Mouse (Mus musculus) midbrain, embryonic 10.5 days (tissue): Measurements from ENCODE around the gene Olfr473. TPM values are rescaled to one million over a fixed set of nuclear protein-coding genes. Genes with fewer than 3 reads are reported as not detected.
"Not testable (repeated sequence)": the region's sequence is repeated elsewhere in the genome, so short reads cannot be mapped to it uniquely, and the experiment has no call there.

Experiments used
- DNase-seq: peaks from one replicate; pipeline ENCODE4 v3.0.0-alpha.2; 2017; ENCODE audit warnings: low spot score
- H3K27ac ChIP-seq: fragments of 300-500 bp; sonication (generic); replicated peaks from 2 replicates; pipeline ENCODE4 v1.5.1; 2016; ENCODE audit warnings: mild to moderate bottlenecking
- H3K27me3 ChIP-seq: fragments of 300-500 bp; sonication (generic); 2 replicates; pipeline ENCODE4 v1.6.1; 2016; ENCODE audit warnings: low read depth, mild to moderate bottlenecking; ENCODE audit not compliant: poor library complexity, severe bottlenecking
- H3K36me3 ChIP-seq: fragments of 300-500 bp; sonication (generic); 2 replicates; pipeline ENCODE4 v1.6.1; 2016; ENCODE audit warnings: mild to moderate bottlenecking, moderate library complexity
- H3K4me1 ChIP-seq: fragments of 300-500 bp; sonication (generic); 2 replicates; pipeline ENCODE4 v1.6.1; 2016
- H3K4me3 ChIP-seq: fragments of 300-500 bp; sonication (generic); 2 replicates; pipeline ENCODE4 v1.5.1; 2016; ENCODE audit warnings: mild to moderate bottlenecking, moderate library complexity
- H3K9me3 ChIP-seq: fragments of 300-500 bp; sonication (generic); replicated peaks from 2 replicates; pipeline ENCODE4 v1.6.1; 2016; ENCODE audit warnings: mild to moderate bottlenecking
- WGBS: fragments of 180-500 bp; shearing (Covaris S2); methylation state at CpG from one replicate; pipeline ENCODE4 v1.1.7; 2016; 5-methylcytosine and 5-hydroxymethylcytosine counted together
- polyA plus RNA-seq: library from polyadenylated mRNA; unstranded; fragments of >200 nt; fragmentation: Nextera tagmentation; extraction: Ambion mirVana; gene quantifications from 2 replicates; pipeline ENCODE4 v1.2.1, GENCODE M21; 2016

Olfr473 gene
- polyA plus RNA-seq, result not detected in 2 replicates

DNA sequence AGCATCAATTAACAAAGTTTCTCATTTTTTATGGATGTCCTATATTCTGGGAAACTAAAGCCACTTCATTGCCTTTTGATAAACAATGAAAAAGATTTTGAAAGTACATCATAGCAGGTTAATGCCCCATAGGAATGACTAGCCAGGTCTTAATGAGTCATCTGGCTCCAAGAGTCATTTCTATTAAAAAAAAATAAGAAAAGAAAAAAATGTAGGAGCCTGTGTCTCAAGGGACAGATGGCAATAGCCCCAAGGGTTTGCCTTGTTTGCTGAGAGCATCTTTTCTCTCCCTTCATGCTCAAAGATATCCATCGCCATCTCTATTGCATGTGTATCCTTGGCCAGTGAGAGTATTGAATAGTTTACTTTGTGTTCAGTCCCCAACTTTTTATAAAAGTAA is at the start of gene Olfr473:
Gene Olfr473, plus strand, starts transcription at position 301 of the 400 bp plus-strand sequence.
- Histone ChIP-seq H3K4me1 (no peaks in the 10 kb centered on the region), H3K4me3 (no peak within 1 kb of the TSS), H3K36me3 (no peaks in the 10 kb centered on the region), H3K27me3 (no peaks in the 10 kb centered on the region), H3K9me3 (no peaks in the 10 kb centered on the region), H3K27ac (no peak within 1 kb of the TSS)
- WGBS, result 93% methylated on average over 1 of the region's 1 CpGs
- DNase-seq, result no peak

DNA sequence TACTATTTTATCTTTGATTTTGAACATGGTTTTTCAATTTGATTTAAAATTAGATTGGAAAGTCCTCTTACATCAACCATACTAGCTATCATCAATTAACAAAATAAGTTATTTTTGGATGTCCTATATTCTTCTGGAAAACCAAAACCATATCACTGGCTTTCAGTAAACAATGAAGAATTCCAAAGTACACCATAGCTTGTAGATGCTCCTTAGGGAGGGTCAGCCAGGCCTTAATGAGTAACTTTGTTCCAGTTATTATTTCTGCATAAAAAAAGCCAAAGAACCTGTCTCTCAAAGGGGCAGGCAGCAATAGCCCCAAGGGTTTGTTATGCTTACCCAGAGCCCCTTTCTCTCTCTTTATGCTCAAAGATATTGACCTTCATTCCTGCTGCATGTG is 32.6 kb upstream of the Olfr473 start, which contains the start of gene Olfr472:
Gene Olfr472, plus strand, starts transcription at position 301 of the 400 bp plus-strand sequence.
- no peaks in the 10 kb centered on the region for H3K36me3 ChIP-seq
- no peak within 1 kb of the TSS for H3K27ac ChIP-seq
- DNase-seq, result no peak
- H3K27me3 ChIP-seq, result no peaks in the 10 kb centered on the region
- no peaks in the 10 kb centered on the region for H3K9me3 ChIP-seq
- no peak within 1 kb of the TSS for H3K4me3 ChIP-seq
- no peaks in the 10 kb centered on the region for H3K4me1 ChIP-seq

DNA sequence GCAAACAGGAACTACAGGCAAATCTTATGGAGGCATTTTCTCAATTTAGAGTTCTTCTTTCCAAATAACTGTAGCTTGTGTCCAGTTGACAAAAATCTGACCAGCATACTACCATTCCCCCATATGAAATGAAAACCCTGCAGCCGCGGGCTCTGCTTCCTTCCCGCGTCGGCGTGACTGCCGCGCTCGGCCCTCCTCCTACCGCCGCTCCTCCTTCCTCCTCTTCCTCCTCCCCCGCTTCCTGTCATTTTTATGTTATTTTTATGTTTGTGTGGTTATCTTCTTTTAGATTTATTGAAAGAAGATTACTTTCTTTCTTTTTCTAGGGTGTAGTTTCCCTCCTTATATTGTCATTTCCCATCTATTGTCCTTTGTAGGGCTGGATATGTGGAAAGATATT is 22.3 kb downstream of the Olfr473 start:
- not testable (repeated sequence) for H3K27ac ChIP-seq, DNase-seq, H3K9me3 ChIP-seq, H3K4me3 ChIP-seq, H3K36me3 ChIP-seq, H3K27me3 ChIP-seq, H3K4me1 ChIP-seq
- 98% methylated on average over 12 of the region's 12 CpGs for WGBS

DNA sequence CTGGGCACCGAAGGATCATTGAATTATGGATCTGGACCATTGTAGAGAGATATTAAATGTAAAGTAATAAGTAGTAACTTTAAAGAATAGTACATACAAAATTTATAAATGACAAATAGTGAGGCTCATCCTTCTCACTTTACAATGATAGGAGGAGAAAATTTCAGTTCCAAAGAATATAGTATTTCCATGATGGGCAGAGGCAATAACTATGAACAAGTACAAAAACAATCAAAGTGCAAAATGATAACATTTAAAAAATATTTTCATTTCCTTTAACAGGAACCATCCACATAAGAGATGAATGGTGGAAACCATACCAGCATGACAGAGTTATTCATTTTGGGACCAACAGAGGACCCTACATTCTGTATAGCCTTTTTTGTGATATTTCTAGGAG is 24.1 kb downstream of the Olfr473 start, which contains the start of gene Olfr474:
Gene Olfr474, plus strand, starts transcription at position 301 of the 400 bp plus-strand sequence.
- 91% methylated on average over 1 of the region's 1 CpGs for WGBS

DNA sequence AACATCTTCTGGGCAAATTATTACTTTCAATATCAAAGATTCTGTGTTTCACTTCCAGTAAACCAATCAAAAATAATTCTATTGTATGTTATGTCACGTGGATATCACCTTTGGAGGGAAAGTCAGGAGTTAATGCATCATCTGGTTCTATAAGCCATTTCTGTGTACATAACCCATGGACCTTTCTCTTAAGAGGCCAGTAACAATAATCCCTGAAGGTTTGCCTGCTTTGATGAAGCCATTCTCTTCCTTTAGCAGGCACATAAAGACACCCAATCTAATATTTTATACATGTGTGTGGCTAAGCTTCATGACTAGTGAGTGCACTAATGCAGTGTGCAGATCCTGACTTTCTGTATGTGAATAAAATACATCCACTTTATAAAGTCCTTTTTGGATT is 34.3 kb downstream of the Olfr473 start, which contains the start of gene Olfr476:
Gene Olfr476, plus strand, starts transcription at position 301 of the 400 bp plus-strand sequence.
- WGBS, result 69% methylated on average over 1 of the region's 1 CpGs
- no peaks in the 10 kb centered on the region for H3K27me3 ChIP-seq
- H3K27ac ChIP-seq, result no peak within 1 kb of the TSS
- no peaks in the 10 kb centered on the region for H3K4me1 ChIP-seq
- H3K36me3 ChIP-seq, result no peaks in the 10 kb centered on the region
- H3K9me3 ChIP-seq, result no peaks in the 10 kb centered on the region
- H3K4me3 ChIP-seq, result no peak within 1 kb of the TSS
- DNase-seq, result no peak

More for the DNA sequence above, 24.1 kb downstream of the Olfr473 start, which contains the start of gene Olfr474:
- Histone ChIP-seq H3K9me3 (peaks cover 7% of the 10 kb centered on the region; the same call in 1 of the 2 replicates), H3K27me3 (no peaks in the 10 kb centered on the region), H3K4me1 (no peaks in the 10 kb centered on the region), H3K4me3 (no peak within 1 kb of the TSS), H3K27ac (no peak within 1 kb of the TSS), H3K36me3 (no peaks in the 10 kb centered on the region)
- no peak for DNase-seq

Other genes starting within 250 kb of the Olfr473 start
- gene Cyb5r2, start 172.4 kb upstream of the Olfr473 start, polyA plus RNA-seq, result 0.39 and 0.40 TPM in 2 replicates
- not detected in 2 replicates for gene Ovch2, start 129.2 kb upstream of the Olfr473 start, polyA plus RNA-seq
- not detected in 2 replicates for gene Olfr467, start 118.2 kb upstream of the Olfr473 start, polyA plus RNA-seq
- gene Olfr469, start 104.9 kb upstream of the Olfr473 start, polyA plus RNA-seq, result not detected in 2 replicates
- not detected in 2 replicates for gene Olfr470, start 83.0 kb upstream of the Olfr473 start, polyA plus RNA-seq
- gene Olfr472, start 32.5 kb upstream of the Olfr473 start, polyA plus RNA-seq, result 0.02 TPM in 1 of 2 replicates, not detected in the other
- gene Olfr474, start 24.2 kb downstream of the Olfr473 start, polyA plus RNA-seq, result not detected in 2 replicates
- not detected in 2 replicates for gene Olfr476, start 34.4 kb downstream of the Olfr473 start, polyA plus RNA-seq
- gene Olfr477, start 56.2 kb downstream of the Olfr473 start, polyA plus RNA-seq, result not detected in 2 replicates
- gene Olfr478, start 103.5 kb downstream of the Olfr473 start, polyA plus RNA-seq, result not detected in 2 replicates
- not detected in 2 replicates for gene Olfr479, start 120.2 kb downstream of the Olfr473 start, polyA plus RNA-seq
- gene Olfr480, start 136.9 kb downstream of the Olfr473 start, polyA plus RNA-seq, result not detected in 2 replicates
- gene Olfr481, start 149.4 kb downstream of the Olfr473 start, polyA plus RNA-seq, result not detected in 2 replicates
- 0.05 TPM in 1 of 2 replicates, not detected in the other for gene Olfr482, start 167.1 kb downstream of the Olfr473 start, polyA plus RNA-seq
- gene Olfr483, start 170.4 kb downstream of the Olfr473 start, polyA plus RNA-seq, result not detected in 2 replicates
- gene Olfr484, start 197.0 kb downstream of the Olfr473 start, polyA plus RNA-seq, result not detected in 2 replicates
- not detected in 2 replicates for gene Olfr485, start 229.4 kb downstream of the Olfr473 start, polyA plus RNA-seq
- not detected in 2 replicates for gene Olfr486, start 242.3 kb downstream of the Olfr473 start, polyA plus RNA-seq